Mouse (Mus musculus) cerebellum, adult 9-10 months (tissue): Measurements from ENCODE around the gene Fhod1.
A peak's percentile ranks its signal among the peaks of the same experiment; 100 is the strongest.

Experiments used
- DNase-seq: peaks from one replicate; pipeline ENCODE4 v3.0.0; 2022

Fhod1 gene

DNA sequence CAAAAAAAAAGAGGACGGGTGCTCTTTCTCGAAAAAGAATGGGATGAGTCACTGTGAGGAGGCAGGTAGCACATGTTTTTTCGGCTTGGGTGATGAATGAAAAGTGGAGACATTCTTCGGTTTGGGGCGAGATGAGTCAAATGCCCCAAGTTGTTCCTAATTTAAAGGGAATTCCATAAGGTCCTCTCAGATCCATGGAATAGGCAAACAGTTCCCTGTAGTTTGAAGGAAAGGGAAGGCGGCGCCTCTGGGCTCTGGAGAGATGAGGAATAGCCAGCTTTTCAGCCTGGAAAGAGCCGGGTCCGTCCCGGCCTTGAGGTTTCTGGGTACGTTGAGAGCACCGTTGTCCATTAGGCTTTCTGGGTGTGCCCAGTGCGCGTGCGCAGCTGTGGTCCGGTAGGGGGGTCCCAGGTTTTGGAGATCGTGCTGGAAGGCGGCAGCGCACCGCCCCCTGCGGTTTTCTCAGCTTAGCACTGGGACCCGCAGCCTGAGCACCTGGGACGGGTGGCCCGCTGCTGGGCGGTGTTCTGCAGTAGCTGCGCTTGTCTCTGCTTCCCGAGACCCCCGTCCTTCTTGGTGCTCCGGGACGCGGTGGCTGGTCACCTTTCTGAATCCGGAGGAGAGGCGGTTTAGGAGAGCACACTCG, 820 bp upstream of the Fhod1 start, which contains the start of gene Slc9a5:
Gene Slc9a5 (plus strand): TSS at position 394 of the 646 bp plus-strand sequence.
- peak; percentile 57 for DNase-seq

DNA sequence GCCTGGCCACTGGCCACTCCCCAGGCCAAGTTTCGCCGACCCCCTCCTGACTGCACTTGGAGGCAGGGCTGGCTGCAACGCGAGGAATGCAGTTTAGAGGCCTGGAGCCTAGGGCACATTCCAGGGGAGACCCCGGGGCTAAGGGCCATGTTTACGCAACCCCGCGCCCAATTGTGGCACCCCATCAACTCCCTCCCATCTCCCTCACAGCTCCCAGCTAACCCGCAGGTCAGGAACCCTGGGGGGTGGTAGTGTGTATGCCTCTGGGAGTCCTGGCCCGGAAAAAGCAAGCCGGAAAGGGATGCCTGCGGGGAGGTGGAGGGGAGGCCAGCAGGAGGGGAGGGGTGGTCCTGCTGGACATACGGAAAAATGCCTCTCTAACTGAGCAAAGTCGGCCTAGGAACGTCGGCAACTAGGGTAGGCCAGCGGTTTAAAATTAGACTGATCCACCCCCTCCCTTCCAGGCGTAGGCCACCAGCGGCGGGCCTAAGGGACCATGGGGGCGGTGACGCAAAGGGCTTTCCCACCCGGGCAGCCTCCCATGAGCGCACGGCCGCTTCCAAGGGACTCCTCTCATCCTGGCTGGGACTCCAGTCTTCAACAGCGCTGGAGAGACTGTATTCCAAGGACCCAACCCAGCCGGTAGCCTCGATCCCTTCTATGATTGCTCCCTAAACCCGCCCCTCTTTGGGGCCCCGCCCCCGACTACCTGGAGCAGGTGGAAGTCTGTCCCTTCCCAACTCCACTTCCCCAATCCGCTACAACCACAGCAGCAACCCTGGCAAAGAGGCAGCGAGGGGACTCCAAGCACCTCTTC, 934 bp downstream of the Fhod1 start:
- peak; percentile 71 for DNase-seq

DNA sequence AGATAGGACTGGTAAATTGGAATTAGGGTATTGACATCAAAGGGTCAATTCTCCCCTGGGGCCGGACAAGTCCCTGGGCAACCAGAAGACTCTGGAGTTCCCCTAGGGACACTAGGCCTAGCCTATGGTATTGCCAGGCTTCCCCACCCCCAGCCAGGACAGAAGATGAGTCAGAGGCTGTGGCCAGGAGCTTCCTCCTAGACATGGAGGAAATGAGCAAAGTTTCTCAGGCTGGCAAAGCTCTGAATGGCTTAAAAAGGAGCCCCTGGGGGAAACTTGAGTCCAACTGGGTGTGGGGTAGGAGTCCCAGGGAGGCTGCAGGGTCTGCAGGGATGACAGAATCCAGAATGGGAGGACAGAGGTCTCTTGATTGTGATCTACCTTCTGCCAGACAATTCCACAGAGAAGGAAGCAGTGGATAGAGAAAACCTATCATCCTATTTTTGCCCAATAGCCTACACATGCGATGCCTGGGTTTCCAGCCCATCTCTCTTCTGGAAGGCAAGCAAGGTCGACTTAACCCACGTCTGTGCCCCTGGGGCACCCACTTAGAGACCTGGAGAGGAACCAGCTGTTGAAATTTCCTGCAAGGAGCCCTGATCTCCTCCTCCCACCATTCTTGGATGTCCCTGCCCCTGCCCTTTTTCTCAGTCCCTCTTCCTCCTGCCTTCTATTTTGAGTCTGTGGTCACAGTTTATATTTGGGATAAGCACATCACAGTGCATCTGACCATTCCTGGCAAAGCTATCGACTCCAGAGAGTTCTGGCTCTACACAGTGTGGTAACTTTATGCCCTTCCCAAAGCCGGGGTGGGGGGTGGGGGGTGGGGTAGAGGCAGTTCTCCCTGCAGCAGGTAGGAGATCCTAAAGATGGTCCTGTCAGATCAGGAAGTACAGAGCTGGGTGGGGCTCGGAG, 2.4 kb downstream of the Fhod1 start:
- DNase-seq, result no peak

DNA sequence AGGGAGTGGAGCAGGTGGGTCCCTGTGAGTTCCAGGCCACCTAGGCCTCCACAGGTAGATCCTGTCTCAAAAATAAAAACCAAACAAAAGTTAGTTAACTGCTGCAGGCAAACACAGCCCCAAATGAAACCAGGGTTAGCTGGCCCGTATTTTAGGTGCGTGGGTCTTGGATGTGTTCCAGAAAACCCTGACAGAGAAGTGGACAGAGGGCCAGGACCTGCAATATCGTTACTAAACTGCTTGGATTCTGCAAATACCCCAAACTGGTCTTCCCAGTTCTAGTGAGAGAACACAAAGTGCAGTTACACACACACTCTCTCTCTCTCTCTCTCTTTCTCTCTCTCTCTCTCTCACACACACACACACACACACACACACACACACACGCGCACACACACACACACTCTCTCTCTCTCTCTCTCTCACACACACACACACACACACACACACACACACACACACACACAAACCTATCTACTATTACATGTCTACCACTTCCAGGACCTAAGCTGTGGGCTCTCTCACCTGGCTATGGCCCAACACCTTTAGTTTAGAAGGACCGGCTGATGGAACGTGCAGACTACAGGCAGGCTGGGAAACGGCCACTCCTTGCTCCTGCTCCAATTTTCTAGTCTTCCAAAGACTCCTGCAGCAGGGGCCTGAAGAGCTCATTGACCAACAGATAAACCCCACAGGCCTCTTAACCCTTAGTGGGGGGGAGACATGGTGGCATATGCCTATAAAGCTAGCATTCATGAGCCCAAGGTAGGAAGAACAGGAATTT, 3.8 kb downstream of the Fhod1 start:
- no peak for DNase-seq

DNA sequence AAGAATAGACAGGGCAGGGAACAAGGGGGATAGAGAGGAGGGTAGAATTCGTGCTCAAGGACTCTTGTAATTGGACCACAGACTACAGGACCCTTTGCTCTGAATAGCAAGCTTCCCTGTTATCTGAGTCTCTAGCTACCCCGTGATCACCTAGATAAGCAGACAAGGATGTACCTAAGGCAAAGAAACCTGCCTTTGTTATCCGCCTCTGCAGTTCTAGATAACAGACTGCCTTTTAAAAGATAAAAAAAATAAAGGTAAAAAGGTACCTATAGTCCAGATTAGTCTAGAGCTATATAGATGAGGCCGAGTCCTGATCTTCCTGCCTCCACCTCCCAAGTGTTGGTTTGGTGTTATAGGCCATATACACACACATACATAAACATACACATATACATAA, 5.0 kb downstream of the Fhod1 start:
- DNase-seq, result no peak

DNA sequence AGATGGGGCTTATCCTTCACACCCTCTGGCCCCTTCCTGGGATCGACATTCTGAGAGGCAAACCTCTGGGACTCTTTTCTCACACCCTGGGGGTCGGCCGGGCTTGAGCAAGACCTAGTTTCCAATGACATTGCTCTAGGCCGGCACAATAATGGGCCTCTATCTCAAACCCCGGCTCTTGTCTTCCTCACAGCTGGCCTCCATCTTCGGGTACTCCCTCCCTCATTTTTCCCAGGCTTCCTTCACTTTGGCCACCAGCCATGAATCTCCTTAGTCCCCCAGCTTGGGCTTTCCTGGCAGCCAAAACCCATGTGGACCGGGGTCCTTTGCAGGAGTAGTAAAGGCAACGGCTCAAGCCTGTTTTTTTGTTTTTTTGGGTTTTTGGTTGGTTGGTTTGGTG, 6.4 kb downstream of the Fhod1 start:
- DNase-seq, result no peak

DNA sequence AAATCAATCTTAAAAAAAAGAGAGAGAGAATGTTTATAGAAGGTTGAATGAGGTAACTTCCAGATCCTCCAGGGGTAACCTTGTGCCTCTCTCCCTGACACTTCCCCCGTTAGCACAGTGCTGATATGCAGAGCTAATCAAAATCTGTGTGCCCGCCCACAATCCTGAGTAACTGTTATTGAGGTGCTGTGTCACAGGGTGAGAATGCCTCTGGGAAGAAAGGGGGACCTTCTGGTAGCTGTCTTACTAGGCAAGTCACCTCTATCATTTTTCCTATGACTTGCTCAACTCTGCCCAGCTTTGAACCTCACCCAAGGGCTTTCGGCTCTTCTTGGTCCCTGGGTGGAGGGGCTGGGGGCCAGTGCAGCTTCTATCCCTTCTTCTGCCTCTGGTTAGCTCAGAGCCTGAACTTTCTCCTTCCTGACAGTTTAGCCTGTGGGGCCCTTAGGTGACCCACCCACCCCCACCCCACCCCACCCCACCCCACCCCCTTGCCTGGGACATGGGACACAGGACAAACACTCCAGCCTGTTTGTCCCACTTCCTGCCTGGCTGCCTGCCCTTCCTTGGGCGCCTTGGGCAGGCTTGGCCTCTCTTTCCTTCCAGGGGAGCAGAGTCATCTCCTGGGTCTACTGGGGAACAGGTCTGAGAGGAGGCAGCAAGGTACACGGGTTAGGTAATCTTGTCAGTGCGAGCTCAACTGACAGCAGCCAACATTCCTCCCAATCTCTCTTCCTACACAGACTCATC, 7.7 kb downstream of the Fhod1 start:
- DNase-seq, result no peak

DNA sequence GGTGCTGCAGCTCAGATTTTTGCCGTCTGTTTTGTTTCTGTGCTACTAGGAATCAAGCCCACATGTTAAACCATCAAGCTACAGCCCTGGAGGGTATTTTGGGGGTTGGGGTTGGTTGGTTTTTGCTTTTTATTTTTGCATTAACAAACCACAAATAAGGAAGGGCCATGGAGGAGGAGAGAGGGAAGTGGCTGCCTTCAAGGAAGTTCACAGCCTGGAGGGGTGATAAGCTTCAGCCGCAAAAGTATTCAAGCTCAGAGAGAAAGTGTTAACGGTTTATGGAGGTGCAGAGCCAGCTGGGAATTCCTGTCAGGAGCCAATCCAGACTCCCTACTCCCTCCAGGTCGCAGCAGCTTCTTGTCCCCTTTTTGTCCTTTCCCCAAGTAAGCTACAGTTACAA, 8.8 kb downstream of the Fhod1 start:
- DNase-seq, result no peak

DNA sequence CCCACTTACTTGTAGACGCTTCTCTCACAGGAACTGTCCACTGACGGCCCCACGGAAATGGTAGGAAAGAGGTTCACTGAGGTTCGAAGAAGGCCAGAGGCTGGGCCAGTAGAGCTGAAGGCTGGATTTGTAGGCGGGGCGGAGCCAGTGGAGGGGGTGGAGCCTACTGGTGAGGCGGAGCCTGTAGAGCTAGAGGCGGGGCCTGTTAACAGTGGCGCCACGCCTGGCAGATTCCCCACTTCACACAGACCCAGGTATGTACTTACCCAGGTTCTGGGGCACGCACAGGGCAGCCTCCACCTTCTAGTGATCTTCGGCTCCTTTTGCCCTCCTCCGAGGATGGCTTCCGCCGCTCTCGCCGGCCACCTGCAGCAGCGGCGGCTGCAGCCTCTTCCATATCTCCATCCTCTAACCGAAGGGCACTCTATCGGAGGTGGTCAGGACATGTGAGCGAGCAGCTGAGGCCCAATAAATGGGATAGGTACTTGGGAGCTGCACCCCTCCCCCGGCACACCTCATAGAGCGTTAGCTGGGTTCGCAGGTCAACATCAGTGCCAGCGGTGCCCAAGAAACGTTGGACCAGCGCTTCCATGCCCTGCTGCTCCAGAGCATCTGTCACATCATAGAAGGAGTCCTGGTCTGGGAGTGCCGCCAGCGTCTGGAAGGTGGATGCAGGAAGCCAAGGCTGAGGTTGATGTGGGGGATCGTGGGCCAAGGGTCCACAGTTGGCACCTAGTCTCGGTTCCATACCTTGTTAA, 11.2 kb downstream of the Fhod1 start:
- DNase-seq, result no peak

DNA sequence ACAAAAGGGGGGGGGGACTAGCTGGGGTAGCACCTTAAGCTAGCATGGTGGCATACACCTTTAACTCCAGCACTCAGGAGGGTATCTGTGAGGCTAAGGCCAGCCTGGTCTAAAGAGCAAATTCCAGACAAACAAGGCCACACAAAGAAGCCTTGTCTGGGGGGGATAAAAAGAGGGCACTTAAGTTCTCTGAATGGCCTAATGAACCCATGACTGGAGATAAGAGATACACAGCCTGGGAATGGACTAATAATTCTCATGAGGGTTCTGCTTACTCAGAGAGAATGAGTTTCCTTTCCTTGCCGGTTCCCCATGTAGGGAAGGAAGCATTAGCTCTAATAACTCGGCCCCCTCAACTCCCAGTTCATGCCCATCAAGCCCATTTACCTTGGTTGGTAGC, 15.2 kb downstream of the Fhod1 start:
- DNase-seq, result no peak

DNA sequence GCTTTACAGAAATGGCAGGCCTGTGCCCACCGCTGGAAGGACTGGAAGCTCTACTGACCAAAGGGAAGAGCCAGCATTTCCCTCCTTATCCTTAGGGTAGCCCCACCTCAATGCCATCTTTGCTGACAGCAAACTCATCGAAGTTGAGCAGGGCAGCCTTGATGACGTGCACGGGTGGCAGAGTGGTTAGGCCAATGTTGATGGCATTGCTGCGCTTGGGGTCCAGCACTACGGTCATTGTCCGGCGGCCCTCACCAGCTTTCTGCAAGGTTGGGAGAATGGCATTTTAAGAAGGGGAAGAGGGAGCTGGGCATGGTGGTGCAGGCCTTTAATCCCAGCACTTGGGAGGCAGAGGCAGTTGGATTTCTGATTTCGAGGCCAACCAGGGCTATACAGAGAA, 15.8 kb downstream of the Fhod1 start:
- no peak for DNase-seq

DNA sequence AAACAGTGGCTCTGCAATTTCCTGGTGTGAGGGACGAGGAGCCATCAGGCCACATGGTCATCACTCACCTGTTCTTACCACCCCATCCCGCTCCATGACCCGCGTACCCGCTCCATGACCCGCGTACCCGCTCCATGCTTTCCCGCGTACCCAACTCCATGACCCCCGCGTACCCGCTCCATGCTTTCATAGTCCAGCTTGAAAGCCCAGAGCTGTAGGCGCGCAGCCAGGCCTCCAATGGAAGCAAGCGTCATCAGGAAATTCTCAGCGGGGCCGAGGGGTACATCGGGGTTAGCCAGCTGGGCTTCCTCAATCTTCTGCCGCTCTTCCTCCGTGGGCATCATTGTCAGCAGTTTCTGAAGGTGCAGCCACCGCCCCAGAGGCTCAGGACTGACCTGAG, 16.3 kb downstream of the Fhod1 start:
- DNase-seq, result no peak

DNA sequence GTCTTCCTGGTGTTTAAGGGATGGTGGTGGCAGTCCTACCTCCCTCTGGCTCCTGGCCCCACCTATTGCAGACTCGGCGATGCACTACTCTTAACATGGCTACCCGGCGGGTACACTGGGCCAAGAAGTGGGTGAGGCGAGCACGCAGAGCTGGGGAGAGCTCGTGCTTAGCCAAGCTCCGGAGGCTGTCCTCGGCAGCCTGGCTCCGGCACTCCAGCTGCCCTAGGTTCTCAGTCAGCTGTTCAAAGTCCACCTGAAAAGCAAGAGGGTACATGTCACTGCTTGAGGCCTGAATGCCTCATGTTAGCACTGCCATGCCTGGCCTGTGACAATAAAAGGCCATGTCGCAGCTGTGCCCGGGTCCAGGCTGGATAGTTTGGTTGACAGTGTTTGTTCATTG, 17.4 kb downstream of the Fhod1 start:
- no peak for DNase-seq

DNA sequence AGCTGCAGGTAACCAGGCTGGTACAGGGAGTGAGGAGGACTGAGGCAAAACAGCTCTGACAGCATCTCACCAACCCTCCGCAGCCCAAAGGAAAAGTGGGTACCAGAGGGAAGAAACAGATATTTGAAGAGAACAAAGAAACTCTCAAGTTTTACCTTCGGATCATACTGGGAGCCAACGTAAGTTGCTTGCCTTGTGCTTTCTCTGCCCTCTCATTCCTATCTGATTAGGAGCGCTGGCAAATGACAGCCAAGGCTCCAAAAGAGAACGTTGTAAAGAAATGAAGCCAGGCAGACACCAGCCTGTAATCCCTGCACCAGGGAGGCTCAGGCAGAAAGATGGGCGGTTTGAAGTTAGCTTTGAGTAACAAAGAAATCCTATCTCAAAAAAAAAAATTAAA, 20.8 kb downstream of the Fhod1 start:
- no peak for DNase-seq

DNA sequence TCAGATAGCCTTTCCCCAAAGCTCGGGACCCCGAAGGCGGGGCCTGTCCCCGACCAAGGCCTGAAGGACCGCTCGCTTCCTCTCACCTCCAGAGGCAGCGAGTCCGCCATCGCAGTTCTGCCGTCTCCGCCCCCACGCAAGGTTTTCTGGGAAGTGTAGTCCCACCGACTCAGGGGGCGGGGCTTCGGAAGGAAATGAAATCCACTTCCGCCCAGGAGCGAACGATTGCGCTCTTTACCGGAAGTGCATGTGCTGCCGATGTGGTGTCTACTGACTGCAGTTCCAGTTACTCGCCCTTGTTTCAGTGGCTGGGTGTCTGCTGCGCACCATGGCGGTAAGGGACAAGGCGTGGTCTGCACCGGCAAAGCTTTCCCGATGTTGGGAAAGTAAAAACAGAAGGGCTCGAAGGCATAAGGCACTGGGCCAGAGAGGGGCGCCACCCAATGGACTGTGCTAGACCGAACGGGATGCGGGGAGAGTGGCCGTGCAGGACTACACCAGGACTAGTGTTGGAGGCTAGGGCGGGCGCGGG, 21.5 kb downstream of the Fhod1 start, which contains the start of the genes Lrrc29 and Tmem208:
Gene Lrrc29 (minus strand): TSS at position 138 of the 532 bp plus-strand sequence.
Gene Tmem208 (plus strand): TSS at position 214 of the 532 bp plus-strand sequence.
- peak; percentile 98 for DNase-seq

DNA sequence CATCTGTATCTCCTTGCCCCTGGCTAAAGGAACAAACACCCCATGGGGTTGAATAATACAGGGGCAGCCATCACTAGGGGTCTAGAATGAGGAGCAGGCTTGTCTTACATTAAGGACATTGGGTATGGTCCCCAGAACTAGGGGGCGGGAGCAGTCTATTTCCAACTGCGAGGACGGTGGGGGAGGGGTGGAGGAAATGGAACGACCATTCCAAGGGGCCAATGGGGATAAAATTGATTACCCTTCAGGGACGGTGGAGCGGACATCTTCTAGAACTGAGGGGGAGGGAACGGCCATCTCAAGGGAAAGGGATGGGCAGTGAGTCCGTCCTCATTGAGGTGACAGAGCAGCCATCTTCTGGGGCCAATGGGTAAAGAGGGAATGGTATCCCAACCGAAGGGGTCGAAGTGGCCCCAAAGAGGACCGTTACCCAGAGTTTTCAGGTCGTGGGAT, 22.1 kb downstream of the Fhod1 start:
- no peak for DNase-seq

DNA sequence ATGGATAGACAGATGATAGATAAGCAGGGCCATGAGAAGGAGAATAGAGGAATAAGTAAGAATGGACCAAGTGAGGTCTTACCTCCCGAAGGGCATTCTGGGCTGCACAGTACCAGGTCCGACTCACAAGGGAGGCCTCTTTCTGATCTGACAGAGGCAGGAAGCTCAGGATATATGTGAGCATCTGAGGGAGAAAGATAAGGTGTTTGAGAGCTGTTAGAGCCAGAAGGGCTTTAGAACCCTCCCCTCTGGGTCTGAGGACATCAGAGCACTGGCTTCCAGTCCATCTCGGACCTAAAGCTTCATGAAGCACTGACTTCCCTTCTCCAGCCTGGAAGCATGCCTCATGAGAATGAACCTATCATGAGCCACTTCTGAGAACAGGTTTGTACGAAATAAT, 24.6 kb downstream of the Fhod1 start:
- no peak for DNase-seq

DNA sequence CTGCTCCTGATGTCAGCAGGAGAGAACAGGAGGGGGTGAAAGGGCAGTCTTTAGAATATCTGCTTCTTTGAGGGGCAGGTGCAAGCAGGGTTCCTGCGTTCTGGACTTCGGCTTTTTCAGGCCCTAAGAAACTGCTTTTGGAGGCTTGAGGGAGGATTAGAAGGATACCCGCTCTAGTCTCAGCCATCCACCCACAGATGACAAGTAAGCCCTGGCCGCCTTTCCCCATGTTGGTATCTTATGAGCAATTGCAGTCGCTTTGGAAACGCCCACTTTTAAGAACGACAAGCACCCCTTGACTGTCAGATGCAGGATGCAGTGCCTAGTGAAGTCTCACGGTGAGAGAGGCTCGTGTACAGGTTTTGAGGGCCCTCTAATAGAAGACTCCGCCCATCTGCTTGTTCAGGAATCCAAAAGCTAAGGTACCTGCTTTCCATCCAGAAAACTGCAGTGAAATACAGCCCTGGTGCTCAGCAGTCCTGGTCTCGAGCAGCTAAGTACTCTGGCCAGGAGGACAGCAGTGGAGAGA, 29.0 kb downstream of the Fhod1 start:
- no peak for DNase-seq

DNA sequence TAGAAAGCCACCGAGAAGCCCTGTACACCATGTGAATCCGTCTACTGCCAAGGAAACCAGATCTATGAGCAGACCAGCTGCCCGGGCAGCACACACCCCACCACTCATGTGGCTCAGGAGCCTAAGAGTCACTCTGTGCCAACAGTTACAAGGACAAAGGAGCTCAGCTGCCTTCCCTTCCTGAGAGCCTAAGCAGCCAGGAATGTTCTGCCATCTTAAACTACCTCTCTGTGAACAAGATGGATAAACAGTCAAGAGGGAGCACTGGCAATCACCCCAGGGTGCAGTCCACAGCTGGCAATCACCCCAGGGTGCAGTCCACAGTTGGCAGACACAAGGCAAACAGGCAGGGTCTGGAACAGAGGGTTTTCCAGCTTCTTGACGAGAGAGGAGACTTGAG, 29.8 kb downstream of the Fhod1 start:
- DNase-seq, result peak; percentile 40

DNA sequence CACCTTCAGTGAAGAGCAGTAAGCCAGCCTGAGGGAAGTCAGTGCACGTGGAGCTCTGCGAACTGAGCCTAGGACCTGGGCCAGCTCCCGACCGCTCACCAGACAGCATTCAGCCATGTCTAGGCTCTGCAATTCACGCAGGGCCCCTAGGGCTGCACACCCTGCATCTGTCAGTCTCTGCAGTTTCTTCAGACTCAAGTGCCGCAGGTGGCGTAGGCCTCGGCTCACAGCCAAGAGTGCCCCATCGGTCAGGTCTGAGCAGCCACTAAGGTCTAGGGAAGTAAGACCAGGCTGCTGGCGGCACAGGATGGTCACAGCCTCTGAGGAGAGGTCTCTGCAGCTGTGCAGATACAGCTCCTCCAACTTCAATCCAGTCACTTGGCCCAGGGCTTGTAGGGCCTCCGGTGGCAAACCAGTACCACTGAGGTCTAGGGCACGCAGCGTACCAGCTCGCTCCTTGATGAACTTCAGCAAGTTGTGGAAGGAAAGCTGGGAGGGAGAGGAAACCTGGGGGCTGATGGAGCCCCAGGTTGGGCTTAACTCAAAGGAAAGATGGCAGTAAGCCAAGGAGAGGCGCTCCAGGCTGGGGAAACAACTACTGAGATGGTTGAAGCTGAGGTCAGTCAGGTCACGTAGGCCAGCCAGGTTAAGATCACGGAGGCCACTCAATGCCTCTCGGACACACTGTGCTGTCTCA, 32.5 kb downstream of the Fhod1 start:
- peak; percentile 74 for DNase-seq
